Mouse (Mus musculus): ENCODE results near the gene Enkur.

- TF ChIP-seq GATA1 (IDR thresholded peaks at IDR 0.05; ENCODE audit: low read length) (no peak), TAL1 (IDR thresholded peaks at IDR 0.05; ENCODE audit: low read length) (no peak)
These were observed 26.0 kb upstream of the Enkur start for GRCm38 (mm10) chr2:21231147-21231546.

All from erythroblast, embryonic 14.5 days (primary cell).